Mouse (Mus musculus): ENCODE data around the gene Nenf. TPM values are rescaled to one million over a fixed set of nuclear protein-coding genes. Genes with fewer than 3 reads are reported as not detected.

Gene Nenf
- polyA plus RNA-seq, 1 experiment from 2014 or later, result 87.3 TPM

GRCm38 (mm10) chr1:191296445-191296844 is 21.5 kb downstream of the Nenf start:
- WGBS, result 75% methylated on average over 5 of the region's 5 CpGs
- ATAC-seq (ENCODE audit: low FRiP score), result no peak
- no peak overlapping the region for H3K4me2 ChIP-seq (replicated peaks)
- H3K36me3 ChIP-seq, result no peaks in the 10 kb centered on the region
- no peak overlapping the region for H3K9ac ChIP-seq
- H3K4me3 ChIP-seq, result no peak overlapping the region
- no peak overlapping the region for H3K27ac ChIP-seq
- H3K9me3 ChIP-seq (replicated peaks), result no peaks in the 10 kb centered on the region
- H3K4me1 ChIP-seq, result peaks cover 5% of the 10 kb centered on the region; the same call in 1 of the 2 replicates
- no peaks in the 10 kb centered on the region for H3K27me3 ChIP-seq

- no peaks in the 10 kb centered on the region for H3K36me3 ChIP-seq
- H3K27ac ChIP-seq, result no peak overlapping the region
- WGBS, result 51% methylated on average over 3 of the region's 3 CpGs
- H3K4me2 ChIP-seq (replicated peaks), result no peak overlapping the region
- no peaks in the 10 kb centered on the region for H3K27me3 ChIP-seq
- ATAC-seq (ENCODE audit: low FRiP score), result no peak
- no peaks in the 10 kb centered on the region for H3K9me3 ChIP-seq (replicated peaks)
- no peak overlapping the region for H3K9ac ChIP-seq
- peaks cover 5% of the 10 kb centered on the region; the same call in 1 of the 2 replicates for H3K4me1 ChIP-seq
- no peak overlapping the region for H3K4me3 ChIP-seq
Measured at GRCm38 (mm10) chr1:191295784-191296183, 22.2 kb downstream of the Nenf start.

- 74% methylated on average over 9 of the region's 9 CpGs for WGBS
- no peak for ATAC-seq (ENCODE audit: low FRiP score)
- no peak overlapping the region for H3K27ac ChIP-seq
- H3K4me3 ChIP-seq, result no peak overlapping the region
- no peak overlapping the region for H3K4me2 ChIP-seq (replicated peaks)
- no peaks in the 10 kb centered on the region for H3K27me3 ChIP-seq
- peaks cover 3% of the 10 kb centered on the region; the same call in 1 of the 2 replicates for H3K4me1 ChIP-seq
- H3K9me3 ChIP-seq (replicated peaks), result no peaks in the 10 kb centered on the region
- H3K9ac ChIP-seq, result no peak overlapping the region
- H3K36me3 ChIP-seq, result no peaks in the 10 kb centered on the region
Measured at GRCm38 (mm10) chr1:191293996-191294795, 23.8 kb downstream of the Nenf start.

GRCm38 (mm10) chr1:191293051-191293450 is 24.9 kb downstream of the Nenf start:
- no peaks in the 10 kb centered on the region for H3K27me3 ChIP-seq
- H3K4me3 ChIP-seq, result no peak overlapping the region
- H3K9ac ChIP-seq, result no peak overlapping the region
- H3K36me3 ChIP-seq, result no peaks in the 10 kb centered on the region
- ATAC-seq (ENCODE audit: low FRiP score), result no peak
- H3K9me3 ChIP-seq (replicated peaks), result no peaks in the 10 kb centered on the region
- H3K27ac ChIP-seq, result no peak overlapping the region
- WGBS, result 88% methylated on average over 2 of the region's 2 CpGs
- H3K4me1 ChIP-seq, result no peaks in the 10 kb centered on the region
- H3K4me2 ChIP-seq (replicated peaks), result no peak overlapping the region

GRCm38 (mm10) chr1:191292348-191292747 is 25.6 kb downstream of the Nenf start:
- H3K4me2 ChIP-seq (replicated peaks), result no peak overlapping the region
- no peaks in the 10 kb centered on the region for H3K4me1 ChIP-seq
- H3K4me3 ChIP-seq, result no peak overlapping the region
- no peaks in the 10 kb centered on the region for H3K9me3 ChIP-seq (replicated peaks)
- no peak overlapping the region for H3K9ac ChIP-seq
- no peaks in the 10 kb centered on the region for H3K27me3 ChIP-seq
- ATAC-seq (ENCODE audit: low FRiP score), result no peak
- no peaks in the 10 kb centered on the region for H3K36me3 ChIP-seq
- 69% methylated on average over 5 of the region's 5 CpGs for WGBS
- no peak overlapping the region for H3K27ac ChIP-seq

GRCm38 (mm10) chr1:191288762-191289161 is 29.2 kb downstream of the Nenf start:
- H3K27me3 ChIP-seq, result no peaks in the 10 kb centered on the region
- H3K4me3 ChIP-seq, result no peak overlapping the region
- H3K4me2 ChIP-seq (replicated peaks), result no peak overlapping the region
- no peak overlapping the region for H3K9ac ChIP-seq
- no peak for ATAC-seq (ENCODE audit: low FRiP score)
- H3K9me3 ChIP-seq (replicated peaks), result no peaks in the 10 kb centered on the region
- H3K36me3 ChIP-seq, result no peaks in the 10 kb centered on the region
- no peak overlapping the region for H3K27ac ChIP-seq
- H3K4me1 ChIP-seq, result no peaks in the 10 kb centered on the region
- 44% methylated on average over 8 of the region's 8 CpGs for WGBS

GRCm38 (mm10) chr1:191284502-191284901 is 33.5 kb downstream of the Nenf start:
- H3K36me3 ChIP-seq, result no peaks in the 10 kb centered on the region
- H3K9me3 ChIP-seq (replicated peaks), result no peaks in the 10 kb centered on the region
- H3K9ac ChIP-seq, result no peak overlapping the region
- WGBS, result 87% methylated on average over 8 of the region's 8 CpGs
- H3K27me3 ChIP-seq, result no peaks in the 10 kb centered on the region
- no peak for ATAC-seq (ENCODE audit: low FRiP score)
- H3K4me2 ChIP-seq (replicated peaks), result no peak overlapping the region
- H3K4me1 ChIP-seq, result no peaks in the 10 kb centered on the region
- no peak overlapping the region for H3K27ac ChIP-seq
- no peak overlapping the region for H3K4me3 ChIP-seq

GRCm38 (mm10) chr1:191283110-191284040 is 34.6 kb downstream of the Nenf start:
- Histone ChIP-seq H3K27ac (no peak overlapping the region), H3K9ac (no peak overlapping the region), H3K9me3 (replicated peaks) (no peaks in the 10 kb centered on the region), H3K4me1 (no peaks in the 10 kb centered on the region), H3K4me2 (replicated peaks) (no peak overlapping the region), H3K27me3 (no peaks in the 10 kb centered on the region), H3K4me3 (no peak overlapping the region), H3K36me3 (no peaks in the 10 kb centered on the region)
- 70% methylated on average over 13 of the region's 13 CpGs for WGBS
- no peak for ATAC-seq (ENCODE audit: low FRiP score)

- H3K36me3 ChIP-seq, result no peaks in the 10 kb centered on the region
- no peaks in the 10 kb centered on the region for H3K9me3 ChIP-seq (replicated peaks)
- H3K4me1 ChIP-seq, result no peaks in the 10 kb centered on the region
- no peaks in the 10 kb centered on the region for H3K27me3 ChIP-seq
- no peak for ATAC-seq (ENCODE audit: low FRiP score)
- H3K4me2 ChIP-seq (replicated peaks), result no peak overlapping the region
- H3K4me3 ChIP-seq, result no peak overlapping the region
- no peak overlapping the region for H3K27ac ChIP-seq
- 96% methylated on average over 1 of the region's 1 CpGs for WGBS
- H3K9ac ChIP-seq, result no peak overlapping the region
Measured at GRCm38 (mm10) chr1:191282319-191282718, 35.7 kb downstream of the Nenf start.

- no peaks in the 10 kb centered on the region for H3K27me3 ChIP-seq
- no peak overlapping the region for H3K9ac ChIP-seq
- WGBS, result 68% methylated on average over 7 of the region's 7 CpGs
- H3K27ac ChIP-seq, result no peak overlapping the region
- H3K4me3 ChIP-seq, result no peak overlapping the region
- ATAC-seq (ENCODE audit: low FRiP score), result no peak
- H3K9me3 ChIP-seq (replicated peaks), result no peaks in the 10 kb centered on the region
- H3K4me2 ChIP-seq (replicated peaks), result no peak overlapping the region
- H3K36me3 ChIP-seq, result no peaks in the 10 kb centered on the region
- H3K4me1 ChIP-seq, result no peaks in the 10 kb centered on the region
Measured at GRCm38 (mm10) chr1:191281171-191281570, 36.8 kb downstream of the Nenf start.

- ATAC-seq (ENCODE audit: low FRiP score), result no peak
- no peak overlapping the region for H3K27ac ChIP-seq
- no peaks in the 10 kb centered on the region for H3K27me3 ChIP-seq
- no peak overlapping the region for H3K4me2 ChIP-seq (replicated peaks)
- H3K9me3 ChIP-seq (replicated peaks), result no peaks in the 10 kb centered on the region
- no peak overlapping the region for H3K4me3 ChIP-seq
- no peaks in the 10 kb centered on the region for H3K36me3 ChIP-seq
- WGBS, result 88% methylated on average over 4 of the region's 4 CpGs
- H3K4me1 ChIP-seq, result no peaks in the 10 kb centered on the region
- no peak overlapping the region for H3K9ac ChIP-seq
Measured at GRCm38 (mm10) chr1:191278324-191278723, 39.7 kb downstream of the Nenf start.

GRCm38 (mm10) chr1:191277549-191278059 is 40.4 kb downstream of the Nenf start:
- Histone ChIP-seq H3K9ac (no peak overlapping the region), H3K4me3 (no peak overlapping the region), H3K4me1 (no peaks in the 10 kb centered on the region), H3K27me3 (no peaks in the 10 kb centered on the region), H3K4me2 (replicated peaks) (no peak overlapping the region), H3K36me3 (no peaks in the 10 kb centered on the region), H3K9me3 (replicated peaks) (no peaks in the 10 kb centered on the region), H3K27ac (no peak overlapping the region)
- no peak for ATAC-seq (ENCODE audit: low FRiP score)
- WGBS, result 83% methylated on average over 14 of the region's 14 CpGs

Data from hindbrain, embryonic 12.5 days (tissue).